Mouse (Mus musculus) CH12.LX (cell line): ENCODE results near the gene Rph3al. TPM values are rescaled to one million over a fixed set of nuclear protein-coding genes. Genes with fewer than 3 reads are reported as not detected.

Experiments
- DNase-seq: peaks from one replicate; pipeline ENCODE4 v3.0.0-alpha.2; 2013; ENCODE audit errors: extremely low read depth
- H3K27ac ChIP-seq: 2 replicates; pipeline ENCODE4 v1.5.1; 2012; ENCODE audit warnings: low read depth, mild to moderate bottlenecking, control low read depth, moderate library complexity; ENCODE audit not compliant: insufficient read depth
- H3K27me3 ChIP-seq: replicated peaks from 2 replicates; pipeline ENCODE3; 2012; ENCODE audit warnings: inconsistent platforms
- H3K36me3 ChIP-seq, 2 experiments: replicated peaks in 1 of 2; 2 replicates each; pipeline versions ENCODE3 to v1.6.1; 2012; ENCODE audit warnings: inconsistent platforms in 1 of 2, low read length in 1 of 2, mild to moderate bottlenecking in 1 of 2, mixed read lengths in 1 of 2, moderate library complexity in 1 of 2; ENCODE audit not compliant: control insufficient read depth in 1 of 2, insufficient read depth in 1 of 2
- H3K4me1 ChIP-seq, 2 experiments: 2 replicates each; pipeline ENCODE4 v1.6.1; 2012; ENCODE audit warnings: inconsistent platforms in 1 of 2, moderate library complexity in 1 of 2; ENCODE audit not compliant: insufficient read depth in 2 of 2, control insufficient read depth in 1 of 2
- H3K4me2 ChIP-seq: 2 replicates; pipeline ENCODE4 v1.6.1; 2012; ENCODE audit warnings: low read depth, mild to moderate bottlenecking, control low read depth; ENCODE audit not compliant: poor library complexity, insufficient read depth, severe bottlenecking
- H3K4me3 ChIP-seq, 3 experiments: fragments of 150-350 bp in 1 of 3; sonication (generic) in 1 of 3; replicated peaks in 1 of 3; 2 replicates each; pipeline versions ENCODE3 to v1.5.1; 2011 to 2012; ENCODE audit warnings: low read depth in 2 of 3, low read length in 2 of 3, mild to moderate bottlenecking in 2 of 3, moderate library complexity in 2 of 3, control low read depth in 1 of 3, improper control_type of control experiment in 1 of 3, inconsistent platforms in 1 of 3, mixed read lengths in 1 of 3; ENCODE audit not compliant: poor library complexity in 1 of 3
- H3K79me2 ChIP-seq: replicated peaks from 2 replicates; pipeline ENCODE4 v1.6.1; 2012; ENCODE audit warnings: mild to moderate bottlenecking, moderate library complexity; ENCODE audit not compliant: control insufficient read depth, poor library complexity, insufficient read depth, severe bottlenecking; ENCODE audit errors: extremely low read depth
- H3K9ac ChIP-seq: 2 replicates; pipeline ENCODE4 v1.6.1; 2012; ENCODE audit warnings: low read depth, mild to moderate bottlenecking, control low read depth, moderate library complexity; ENCODE audit not compliant: insufficient read depth
- H3K9me3 ChIP-seq: replicated peaks from 2 replicates; pipeline ENCODE3; 2012; ENCODE audit warnings: low read length, inconsistent platforms, mixed read lengths
- BHLHE40 ChIP-seq: IDR thresholded peaks from 2 replicates; pipeline ENCODE4 v1.6.1; 2011; ENCODE audit warnings: mild to moderate bottlenecking, low read depth, low read length, improper control_type of control experiment
- CHD2 ChIP-seq: IDR thresholded peaks from 2 replicates; pipeline ENCODE4 v1.6.1; 2011; ENCODE audit warnings: low read length, improper control_type of control experiment
- CTCF ChIP-seq, 2 experiments: IDR thresholded peaks in 1 of 2; conservative IDR thresholded peaks in 1 of 2; 2 replicates each; pipeline ENCODE4 v1.5.1; 2011 to 2012; ENCODE audit warnings: low read depth in 2 of 2, low read length in 2 of 2, improper control_type of control experiment in 1 of 2, inconsistent platforms in 1 of 2, mild to moderate bottlenecking in 1 of 2, moderate library complexity in 1 of 2
- ETS1 ChIP-seq: conservative IDR thresholded peaks from 2 replicates; pipeline ENCODE4 v1.6.1; 2012; ENCODE audit warnings: low read depth, mild to moderate bottlenecking, inconsistent platforms, low read length, improper control_type of control experiment, moderate library complexity
- GABPA ChIP-seq: IDR thresholded peaks from 2 replicates; pipeline ENCODE4 v1.6.1; 2012; ENCODE audit warnings: low read depth, low read length, improper control_type of control experiment, inconsistent platforms; ENCODE audit not compliant: insufficient replicate concordance
- JUND ChIP-seq: conservative IDR thresholded peaks from 2 replicates; pipeline ENCODE4 v1.6.1; 2011; ENCODE audit warnings: low read depth, low read length, improper control_type of control experiment
- MAZ ChIP-seq: IDR thresholded peaks from 2 replicates; pipeline ENCODE4 v1.6.1; 2012; ENCODE audit warnings: low read depth, mild to moderate bottlenecking, inconsistent platforms, low read length, improper control_type of control experiment, moderate library complexity
- MYC ChIP-seq: IDR thresholded peaks from 2 replicates; pipeline ENCODE4 v1.6.1; 2011; ENCODE audit warnings: low read depth, mild to moderate bottlenecking, improper control_type of control experiment, low read length
- NELFE ChIP-seq: IDR thresholded peaks from 2 replicates; pipeline ENCODE4 v1.6.1; 2011; ENCODE audit warnings: low read depth, low read length, improper control_type of control experiment
- POLR2A ChIP-seq: IDR thresholded peaks from 2 replicates; pipeline ENCODE4 v1.6.1; 2011; ENCODE audit warnings: low read depth, mild to moderate bottlenecking, improper control_type of control experiment, low read length
- POLR2AphosphoS2 ChIP-seq: IDR thresholded peaks from 2 replicates; pipeline ENCODE4 v1.6.1; 2011; ENCODE audit warnings: low read depth, low read length, improper control_type of control experiment
- RAD21 ChIP-seq: IDR thresholded peaks from 2 replicates; pipeline ENCODE4 v1.6.1; 2011; ENCODE audit warnings: low read depth, mild to moderate bottlenecking, low read length, improper control_type of control experiment, moderate library complexity
- SIN3A ChIP-seq: IDR thresholded peaks from 2 replicates; pipeline ENCODE4 v1.6.1; 2012; ENCODE audit warnings: low read length, improper control_type of control experiment, inconsistent platforms
- TBP ChIP-seq: conservative IDR thresholded peaks from 2 replicates; pipeline ENCODE4 v1.6.1; 2011; ENCODE audit warnings: low read depth, low read length, improper control_type of control experiment
- USF1 ChIP-seq: IDR thresholded peaks from 2 replicates; pipeline ENCODE4 v1.6.1; 2014; ENCODE audit warnings: low read depth, mild to moderate bottlenecking, inconsistent platforms, low read length, improper control_type of control experiment
- USF2 ChIP-seq: conservative IDR thresholded peaks from 2 replicates; pipeline ENCODE4 v1.6.1; 2011; ENCODE audit warnings: low read depth, low read length, improper control_type of control experiment
- ZC3H11A ChIP-seq: IDR thresholded peaks from 2 replicates; pipeline ENCODE4 v1.6.1; 2012; ENCODE audit warnings: low read depth, mild to moderate bottlenecking, inconsistent platforms, low read length, improper control_type of control experiment
- ZKSCAN1 ChIP-seq: IDR thresholded peaks from 2 replicates; pipeline ENCODE4 v1.6.1; 2012; ENCODE audit warnings: low read depth, inconsistent platforms, low read length, improper control_type of control experiment, borderline replicate concordance
- ZMIZ1 ChIP-seq: IDR thresholded peaks from 2 replicates; pipeline ENCODE4 v1.6.1; 2012; ENCODE audit warnings: low read depth, mild to moderate bottlenecking, inconsistent platforms, low read length, improper control_type of control experiment
- dilution Hi-C: fragments of 300-500 bp; cut with MboI; formaldehyde crosslinking; loops from 2 replicates; pipeline ENCODE4 v1.14.3; 2020; ENCODE audit warnings: low sequenced_read_pairs; ENCODE audit not compliant: extremely low pct_unique_long_range_greater_than_20kb, extremely low pct_ligation_motif_present
- in situ Hi-C: fragments of 300-500 bp; cut with MboI; formaldehyde crosslinking; loops from 3 replicates; pipeline ENCODE4 v1.14.3; 2019; ENCODE audit warnings: low sequenced_read_pairs, low pct_ligation_motif_present, low pct_unique_long_range_greater_than_20kb, mixed read lengths
- polyA plus RNA-seq: library from polyadenylated mRNA; unstranded; fragments of >175 nt; gene quantifications from 2 replicates; pipeline ENCODE4 v1.2.1, GENCODE M21; 2012; ENCODE audit warnings: low read depth; ENCODE audit not compliant: insufficient read length
- total RNA-seq, 2 experiments: library from RNA; depleted of rRNA; stranded (reverse); fragments of 300-350 nt in 1 of 2; fragments of >200 nt in 1 of 2; gene quantifications; 2 replicates each; pipeline ENCODE4 v1.2.3; 2012 to 2014

Rph3al gene
- total and polyA plus RNA-seq, 3 experiments: 0.34 to 0.39 TPM; not detected in 1

DNA sequence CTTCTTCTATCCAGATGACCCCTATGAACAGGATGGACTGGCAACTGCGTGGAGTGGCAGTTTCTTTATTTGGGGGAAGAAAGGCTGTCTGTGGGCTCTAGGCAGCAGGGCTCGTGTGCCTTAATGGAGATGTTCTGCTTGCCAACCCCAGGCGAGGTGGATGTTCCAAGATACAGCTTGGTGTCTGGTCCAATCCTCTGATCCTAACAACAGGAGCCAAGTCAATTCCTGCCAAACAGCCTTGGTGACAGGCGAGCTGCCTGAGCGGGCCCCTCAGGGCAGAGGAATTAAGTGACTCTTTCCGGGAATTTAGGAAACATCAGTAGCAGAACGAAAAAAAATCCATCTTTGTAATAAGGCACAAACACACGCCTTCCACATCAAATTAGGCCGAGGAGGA lies 38.6 kb downstream of the Rph3al start:
- Histone ChIP-seq H3K27me3 (peaks cover 24% of the 10 kb centered on the region), H3K4me2 (no peak overlapping the region), H3K9me3 (peaks cover 8% of the 10 kb centered on the region), H3K4me3 (no peak overlapping the region), H3K27ac (no peak overlapping the region), H3K4me1 (no peaks in the 10 kb centered on the region), H3K36me3 (no peaks in the 10 kb centered on the region), H3K79me2 (no peaks in the 10 kb centered on the region), H3K9ac (no peak overlapping the region)
- DNase-seq: no peak
- dilution Hi-C loops (no loop called here), in situ Hi-C loops (loop anchor here (5.0 to 10.0 kb wide), 2 partner anchors 117 to 185 kb away; no protein-coding TSS in a partner anchor)
- TF ChIP-seq TBP (no peak), POLR2AphosphoS2 (no peak), ZC3H11A (no peak), POLR2A (no peak), CTCF (conservative IDR thresholded peaks at IDR 0.05 in 1 of 2, IDR thresholded peaks at IDR 0.05 in 1 of 2; ENCODE audit: low read depth in 2 of 2, low read length in 2 of 2) (no peak), ETS1 (no peak), JUND (no peak), MAZ (no peak), MYC (no peak)

DNA sequence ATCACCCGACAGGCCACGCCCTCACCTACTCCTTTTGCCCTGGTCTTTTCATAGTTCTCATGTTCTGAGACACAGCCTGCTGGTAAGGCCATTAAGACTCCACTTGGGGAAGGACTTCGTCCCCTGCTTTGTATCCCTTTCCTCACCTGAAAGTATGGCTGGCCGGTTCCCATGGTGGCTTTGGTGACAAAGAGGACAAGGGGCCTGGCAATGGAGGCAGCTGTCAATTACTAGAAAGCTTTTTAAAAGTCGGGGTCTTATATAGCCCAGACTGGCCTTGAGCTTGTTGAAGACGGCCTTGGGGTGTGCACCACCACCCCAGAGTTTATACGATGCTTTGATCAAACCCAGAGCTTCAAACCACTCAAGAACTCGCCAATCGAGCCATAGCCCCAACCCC lies 39.7 kb downstream of the Rph3al start:
- peaks cover 24% of the 10 kb centered on the region for H3K27me3 ChIP-seq
- dilution Hi-C loops: no loop called here

GRCm38 (mm10) chr11:75894791-75895420 lies 43.3 kb downstream of the Rph3al start:
- peaks cover 23% of the 10 kb centered on the region for H3K27me3 ChIP-seq
- no peak overlapping the region for H3K9ac ChIP-seq
- dilution Hi-C loops: no loop called here
- H3K79me2 ChIP-seq: no peaks in the 10 kb centered on the region
- no peak overlapping the region for H3K4me2 ChIP-seq
- H3K27ac ChIP-seq: no peak overlapping the region
- no peaks in the 10 kb centered on the region for H3K36me3 ChIP-seq
- no peaks in the 10 kb centered on the region for H3K9me3 ChIP-seq
- peaks cover 0 to 14% of the 10 kb centered on the region in 2 experiments; a peak in 3 of 4 replicates for H3K4me1 ChIP-seq
- TF ChIP-seq BHLHE40 (no peak), NELFE (no peak), MYC (no peak), ETS1 (no peak), MAZ (no peak), ZMIZ1 (no peak), GABPA (no peak), SIN3A (no peak), POLR2A (no peak), USF1 (no peak), USF2 (no peak), RAD21 (no peak), CHD2 (no peak)
- in situ Hi-C loops: no loop called here
- H3K4me3 ChIP-seq: no peak overlapping the region
- no peak for DNase-seq

More for the DNA sequence above, 39.7 kb downstream of the Rph3al start:
- Histone ChIP-seq H3K9ac (no peak overlapping the region), H3K4me3 (no peak overlapping the region), H3K4me2 (no peak overlapping the region), H3K27ac (no peak overlapping the region), H3K9me3 (peaks cover 4% of the 10 kb centered on the region), H3K4me1 (no peaks in the 10 kb centered on the region)
- in situ Hi-C loops: no loop called here
- DNase-seq: no peak
- no peak for TF ChIP-seq ZKSCAN1
- TF ChIP-seq ZMIZ1: no peak
- TF ChIP-seq, all 38 proteins: peak for 0
- Histone ChIP-seq H3K79me2 (no peaks in the 10 kb centered on the region), H3K36me3 (no peaks in the 10 kb centered on the region)
